Mouse (Mus musculus) lung, embryonic 15.5 days (tissue): ENCODE data around the gene Scin. TPM values are rescaled to one million over a fixed set of nuclear protein-coding genes. Genes with fewer than 3 reads are reported as not detected.
"Not testable (repeated sequence)": the region's sequence is repeated elsewhere in the genome, so short reads cannot be mapped to it uniquely, and the experiment has no call there.

Experiments used
- ATAC-seq: fragments of 200-750 bp; cut with Nextera tagmentation; 2 replicates; pipeline ENCODE4 v1.8.0; 2017; ENCODE audit warnings: moderate number of reproducible peaks, borderline replicate concordance; ENCODE audit not compliant: low FRiP score, low TSS enrichment; ENCODE audit errors: extremely low read depth
- H3K27ac ChIP-seq: fragments of 300-500 bp; sonication (generic); 2 replicates; pipeline ENCODE4 v1.5.1; 2015; ENCODE audit warnings: moderate library complexity, mild to moderate bottlenecking, inconsistent platforms
- H3K27me3 ChIP-seq: fragments of 300-500 bp; sonication (generic); 2 replicates; pipeline ENCODE4 v1.6.1; 2015; ENCODE audit warnings: inconsistent platforms
- H3K36me3 ChIP-seq: fragments of 300-500 bp; sonication (generic); 2 replicates; pipeline ENCODE4 v1.6.1; 2015; ENCODE audit warnings: inconsistent platforms
- H3K4me1 ChIP-seq: fragments of 300-500 bp; sonication (generic); 2 replicates; pipeline ENCODE4 v1.6.1; 2015; ENCODE audit warnings: inconsistent platforms
- H3K4me2 ChIP-seq: fragments of 300-500 bp; sonication (generic); 2 replicates; pipeline ENCODE4 v1.6.1; 2015; ENCODE audit warnings: inconsistent platforms, mild to moderate bottlenecking, moderate library complexity
- H3K4me3 ChIP-seq: fragments of 300-500 bp; sonication (generic); 2 replicates; pipeline ENCODE4 v1.5.1; 2015; ENCODE audit warnings: mild to moderate bottlenecking, inconsistent platforms
- H3K9ac ChIP-seq: fragments of 300-500 bp; sonication (generic); 2 replicates; pipeline ENCODE4 v1.6.1; 2015; ENCODE audit warnings: inconsistent platforms
- H3K9me3 ChIP-seq: fragments of 300-500 bp; sonication (generic); 2 replicates; pipeline ENCODE4 v1.6.1; 2016; ENCODE audit warnings: inconsistent platforms
- WGBS: fragments of 180-500 bp; shearing (Covaris S2); methylation state at CpG from one replicate; pipeline ENCODE4 v1.1.7; 2015; 5-methylcytosine and 5-hydroxymethylcytosine counted together
- polyA plus RNA-seq: library from polyadenylated mRNA; unstranded; fragments of >200 nt; fragmentation: Nextera tagmentation; extraction: Ambion mirVana; gene quantifications from 2 replicates; pipeline ENCODE4 v1.2.1, GENCODE M21; 2015

The Scin gene
- 0.52 and 1.2 TPM in 2 replicates for polyA plus RNA-seq

- Histone ChIP-seq H3K4me2 (peak within 1 kb of the TSS; percentile 85), H3K36me3 (no peaks in the 10 kb centered on the region), H3K27ac (no peak within 1 kb of the TSS), H3K9ac (0 out of 2 replicates have a peak within 1 kb of the TSS, but pooled peaks have one; percentile 1), H3K4me1 (peaks cover 17% of the 10 kb centered on the region; the same call in 1 of the 2 replicates), H3K9me3 (no peaks in the 10 kb centered on the region), H3K4me3 (peak within 1 kb of the TSS; percentile 43), H3K27me3 (peaks cover 30% of the 10 kb centered on the region)
- WGBS, result 1% methylated on average over 39 of the region's 39 CpGs
- ATAC-seq, result no peak
These were observed at the start of gene Scin for GRCm38 (mm10) chr12:40133573-40134271. Gene Scin, minus strand, starts transcription at chr12:40134228.

- no peaks in the 10 kb centered on the region for H3K36me3 ChIP-seq
- no peak overlapping the region for H3K9ac ChIP-seq
- 62% methylated on average over 6 of the region's 6 CpGs for WGBS
- H3K27ac ChIP-seq, result no peak overlapping the region
- H3K9me3 ChIP-seq, result no peaks in the 10 kb centered on the region
- no peak overlapping the region for H3K4me2 ChIP-seq
- H3K4me3 ChIP-seq, result no peak overlapping the region
- H3K4me1 ChIP-seq, result no peaks in the 10 kb centered on the region
- H3K27me3 ChIP-seq, result no peaks in the 10 kb centered on the region
- ATAC-seq, result no peak
These were observed 43.1 kb upstream of the Scin start for GRCm38 (mm10) chr12:40177089-40177488.

GRCm38 (mm10) chr12:40176158-40176557 lies 42.1 kb upstream of the Scin start:
- H3K4me1 ChIP-seq, result no peaks in the 10 kb centered on the region
- no peak overlapping the region for H3K4me3 ChIP-seq
- no peaks in the 10 kb centered on the region for H3K27me3 ChIP-seq
- no peaks in the 10 kb centered on the region for H3K36me3 ChIP-seq
- no peak overlapping the region for H3K9ac ChIP-seq
- H3K4me2 ChIP-seq, result no peak overlapping the region
- no peaks in the 10 kb centered on the region for H3K9me3 ChIP-seq
- ATAC-seq, result no peak
- no peak overlapping the region for H3K27ac ChIP-seq
- 51% methylated on average over 2 of the region's 2 CpGs for WGBS

GRCm38 (mm10) chr12:40175171-40175570 lies 41.1 kb upstream of the Scin start:
- H3K9ac ChIP-seq, H3K36me3 ChIP-seq, H3K4me3 ChIP-seq, H3K4me2 ChIP-seq, H3K4me1 ChIP-seq, H3K9me3 ChIP-seq, H3K27ac ChIP-seq, H3K27me3 ChIP-seq: not testable (repeated sequence)
- ATAC-seq, result peak; percentile 46; the same call in 1 of the 2 replicates
- 29% methylated on average over 1 of the region's 1 CpGs for WGBS

- H3K36me3 ChIP-seq, result no peaks in the 10 kb centered on the region
These were observed 37.6 kb upstream of the Scin start for GRCm38 (mm10) chr12:40171637-40172036.

GRCm38 (mm10) chr12:40169675-40170074 lies 35.6 kb upstream of the Scin start:
- no peak overlapping the region for H3K4me2 ChIP-seq
- no peak overlapping the region for H3K9ac ChIP-seq
- H3K4me1 ChIP-seq, result no peaks in the 10 kb centered on the region
- H3K9me3 ChIP-seq, result no peaks in the 10 kb centered on the region
- no peaks in the 10 kb centered on the region for H3K27me3 ChIP-seq
- WGBS, result 96% methylated on average over 1 of the region's 1 CpGs
- H3K4me3 ChIP-seq, result no peak overlapping the region
- no peak overlapping the region for H3K27ac ChIP-seq
- no peaks in the 10 kb centered on the region for H3K36me3 ChIP-seq
- no peak for ATAC-seq

More at GRCm38 (mm10) chr12:40171637-40172036, 37.6 kb upstream of the Scin start:
- Histone ChIP-seq H3K4me2 (no peak overlapping the region), H3K4me3 (no peak overlapping the region), H3K9me3 (no peaks in the 10 kb centered on the region), H3K4me1 (no peaks in the 10 kb centered on the region), H3K9ac (no peak overlapping the region), H3K27me3 (no peaks in the 10 kb centered on the region), H3K27ac (no peak overlapping the region)
- ATAC-seq, result no peak
- 78% methylated on average over 2 of the region's 2 CpGs for WGBS

- Histone ChIP-seq H3K4me1 (no peaks in the 10 kb centered on the region), H3K4me2 (no peak overlapping the region), H3K4me3 (no peak overlapping the region), H3K9me3 (no peaks in the 10 kb centered on the region), H3K27ac (no peak overlapping the region), H3K9ac (no peak overlapping the region), H3K27me3 (no peaks in the 10 kb centered on the region), H3K36me3 (no peaks in the 10 kb centered on the region)
- ATAC-seq, result no peak
- WGBS, result 5% methylated on average over 2 of the region's 2 CpGs
These were observed 30.6 kb upstream of the Scin start for GRCm38 (mm10) chr12:40164621-40165020.

- WGBS, result 55% methylated on average over 2 of the region's 2 CpGs
- Histone ChIP-seq H3K27me3 (no peaks in the 10 kb centered on the region), H3K9me3 (no peaks in the 10 kb centered on the region), H3K27ac (no peak overlapping the region), H3K36me3 (no peaks in the 10 kb centered on the region), H3K4me1 (no peaks in the 10 kb centered on the region), H3K9ac (no peak overlapping the region), H3K4me3 (no peak overlapping the region), H3K4me2 (no peak overlapping the region)
- no peak for ATAC-seq
These were observed 26.7 kb upstream of the Scin start for GRCm38 (mm10) chr12:40160777-40161176.

- no peak overlapping the region for H3K9ac ChIP-seq
- 85% methylated on average over 6 of the region's 6 CpGs for WGBS
- H3K4me2 ChIP-seq, result no peak overlapping the region
These were observed 20.2 kb upstream of the Scin start for GRCm38 (mm10) chr12:40154188-40154587.

GRCm38 (mm10) chr12:40152353-40153069 lies 18.5 kb upstream of the Scin start:
- Histone ChIP-seq H3K36me3 (no peaks in the 10 kb centered on the region), H3K4me3 (no peak overlapping the region), H3K9ac (no peak overlapping the region), H3K27ac (no peak overlapping the region), H3K27me3 (no peaks in the 10 kb centered on the region), H3K4me1 (no peaks in the 10 kb centered on the region), H3K4me2 (no peak overlapping the region), H3K9me3 (no peaks in the 10 kb centered on the region)
- 66% methylated on average over 8 of the region's 8 CpGs for WGBS
- no peak for ATAC-seq

More at GRCm38 (mm10) chr12:40154188-40154587, 20.2 kb upstream of the Scin start:
- no peaks in the 10 kb centered on the region for H3K9me3 ChIP-seq
- no peaks in the 10 kb centered on the region for H3K4me1 ChIP-seq
- H3K27me3 ChIP-seq, result no peaks in the 10 kb centered on the region
- ATAC-seq, result no peak
- no peak overlapping the region for H3K4me3 ChIP-seq
- no peaks in the 10 kb centered on the region for H3K36me3 ChIP-seq
- H3K27ac ChIP-seq, result no peak overlapping the region

GRCm38 (mm10) chr12:40147319-40147718 lies 13.3 kb upstream of the Scin start:
- H3K4me2 ChIP-seq, result no peak overlapping the region
- WGBS, result 42% methylated on average over 4 of the region's 4 CpGs
- ATAC-seq, result no peak
- H3K4me1 ChIP-seq, result no peaks in the 10 kb centered on the region
- no peak overlapping the region for H3K9ac ChIP-seq
- no peak overlapping the region for H3K4me3 ChIP-seq
- no peaks in the 10 kb centered on the region for H3K27me3 ChIP-seq
- no peak overlapping the region for H3K27ac ChIP-seq
- no peaks in the 10 kb centered on the region for H3K9me3 ChIP-seq
- no peaks in the 10 kb centered on the region for H3K36me3 ChIP-seq

- H3K9me3 ChIP-seq, result no peaks in the 10 kb centered on the region
- no peak overlapping the region for H3K27ac ChIP-seq
- no peak overlapping the region for H3K4me3 ChIP-seq
- H3K4me1 ChIP-seq, result no peaks in the 10 kb centered on the region
- no peak for ATAC-seq
- H3K4me2 ChIP-seq, result no peak overlapping the region
- H3K9ac ChIP-seq, result no peak overlapping the region
- 79% methylated on average over 5 of the region's 5 CpGs for WGBS
- no peaks in the 10 kb centered on the region for H3K27me3 ChIP-seq
- H3K36me3 ChIP-seq, result no peaks in the 10 kb centered on the region
These were observed 12.5 kb upstream of the Scin start for GRCm38 (mm10) chr12:40146510-40146909.
